Mouse (Mus musculus) liver, postnatal 0 days (tissue): ENCODE data around the gene Sergef. TPM values are rescaled to one million over a fixed set of nuclear protein-coding genes. Genes with fewer than 3 reads are reported as not detected.

ENCODE experiments used
- ATAC-seq: fragments of 200-750 bp; cut with Nextera tagmentation; 2 replicates; pipeline ENCODE4 v1.8.0; 2017; ENCODE audit warnings: mild to moderate bottlenecking, moderate library complexity
- DNase-seq: peaks from one replicate; pipeline ENCODE4 v3.0.0-alpha.2; 2016
- H3K27ac ChIP-seq: fragments of 300-500 bp; sonication (generic); 2 replicates; pipeline ENCODE4 v1.5.1; 2014; ENCODE audit warnings: antibody characterized with exemption, moderate library complexity, mild to moderate bottlenecking, low read depth
- H3K27me3 ChIP-seq: fragments of 300-500 bp; sonication (generic); 2 replicates; pipeline ENCODE4 v1.6.1; 2014; ENCODE audit warnings: low read length, control low read depth, mixed read lengths; ENCODE audit not compliant: insufficient read depth
- H3K36me3 ChIP-seq: fragments of 300-500 bp; sonication (generic); replicated peaks from 2 replicates; pipeline ENCODE4 v1.6.1; 2014; ENCODE audit warnings: mild to moderate bottlenecking, control low read depth, low read length, moderate library complexity, mixed read lengths; ENCODE audit not compliant: insufficient read depth
- H3K4me1 ChIP-seq: fragments of 300-500 bp; sonication (generic); 2 replicates; pipeline ENCODE4 v1.6.1; 2014; ENCODE audit warnings: antibody characterized with exemption, mild to moderate bottlenecking, control low read depth; ENCODE audit not compliant: insufficient read depth
- H3K4me2 ChIP-seq: fragments of 300-500 bp; sonication (generic); 2 replicates; pipeline ENCODE4 v1.6.1; 2014; ENCODE audit warnings: low read depth, mild to moderate bottlenecking, low read length, moderate library complexity, mixed read lengths
- H3K4me3 ChIP-seq: fragments of 300-500 bp; sonication (generic); 2 replicates; pipeline ENCODE4 v1.5.1; 2014; ENCODE audit warnings: low read depth, low read length
- H3K9ac ChIP-seq: fragments of 300-500 bp; sonication (generic); replicated peaks from 2 replicates; pipeline ENCODE4 v1.6.1; 2014; ENCODE audit warnings: mild to moderate bottlenecking, moderate library complexity
- H3K9me3 ChIP-seq: fragments of 300-500 bp; sonication (generic); 2 replicates; pipeline ENCODE4 v1.6.1; 2016; ENCODE audit warnings: mild to moderate bottlenecking, control low read depth, low read length, mixed read lengths
- CTCF ChIP-seq: sonication (generic); IDR thresholded peaks from 2 replicates; pipeline ENCODE4 v1.5.1; 2016; ENCODE audit warnings: antibody characterized with exemption, low read depth
- EP300 ChIP-seq: IDR thresholded peaks from 2 replicates; pipeline ENCODE4 v1.6.1; 2016; ENCODE audit warnings: antibody characterized with exemption, low read depth, mild to moderate bottlenecking
- WGBS: fragments of 180-500 bp; shearing (Covaris S2); extraction: QIAGEN DNeasy Blood & Tissue Kit; methylation state at CpG from one replicate; pipeline ENCODE4 v1.1.7; 2014; ENCODE audit not compliant: insufficient replicate concordance; 5-methylcytosine and 5-hydroxymethylcytosine counted together
- polyA plus RNA-seq: library from polyadenylated mRNA; unstranded; fragments of >200 nt; fragmentation: Nextera tagmentation; extraction: Ambion mirVana; gene quantifications from 2 replicates; pipeline ENCODE4 v1.2.1, GENCODE M21; 2015

Sergef gene
- polyA plus RNA-seq, 1 experiment from 2014 or later = 4.3 TPM

GRCm38 (mm10) chr7:46586621-46587216, 52.9 kb downstream of the Sergef start:
- no peak for DNase-seq
- H3K27me3 ChIP-seq = no peaks in the 10 kb centered on the region
- no peaks in the 10 kb centered on the region for H3K9me3 ChIP-seq
- no peak overlapping the region for H3K27ac ChIP-seq
- no peak overlapping the region for H3K4me2 ChIP-seq
- no peak for TF ChIP-seq EP300
- no peak for TF ChIP-seq CTCF
- 64% methylated on average over 10 of the region's 10 CpGs for WGBS
- H3K9ac ChIP-seq = no peak overlapping the region
- H3K4me1 ChIP-seq = no peaks in the 10 kb centered on the region
- no peak overlapping the region for H3K4me3 ChIP-seq
- no peaks in the 10 kb centered on the region for H3K36me3 ChIP-seq
- ATAC-seq = no peak

DNA sequence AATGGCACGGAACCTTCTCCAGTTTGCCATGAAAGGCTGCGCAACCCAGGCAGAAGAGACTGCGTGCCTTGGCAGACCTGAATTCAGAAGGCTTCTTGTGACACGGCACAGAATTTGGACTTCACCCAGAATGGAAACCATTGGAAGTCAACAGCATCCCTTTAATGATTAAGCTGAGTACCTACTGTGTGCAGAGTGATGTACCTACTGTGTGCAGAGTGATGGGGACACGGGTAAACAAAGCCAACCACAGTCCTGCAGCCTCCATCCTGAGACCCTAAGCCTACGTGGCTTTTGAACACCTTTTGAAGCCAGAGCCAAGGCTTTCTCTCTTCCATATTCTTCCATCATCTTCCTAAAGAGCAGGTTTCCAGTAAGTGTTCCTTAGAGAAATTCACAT, 56.9 kb downstream of the Sergef start:
- ATAC-seq = no peak
- Histone ChIP-seq H3K4me2 (no peak overlapping the region), H3K36me3 (no peaks in the 10 kb centered on the region), H3K4me3 (no peak overlapping the region), H3K4me1 (no peaks in the 10 kb centered on the region), H3K9ac (no peak overlapping the region), H3K9me3 (no peaks in the 10 kb centered on the region), H3K27me3 (no peaks in the 10 kb centered on the region), H3K27ac (no peak overlapping the region)
- WGBS = 88% methylated on average over 6 of the region's 6 CpGs
- no peak for DNase-seq
- TF ChIP-seq EP300 (no peak), CTCF (no peak)

GRCm38 (mm10) chr7:46581358-46581930, 58.2 kb downstream of the Sergef start:
- TF ChIP-seq EP300 (no peak), CTCF (no peak)
- no peak overlapping the region for H3K27ac ChIP-seq
- no peaks in the 10 kb centered on the region for H3K27me3 ChIP-seq
- no peaks in the 10 kb centered on the region for H3K9me3 ChIP-seq
- no peak overlapping the region for H3K4me3 ChIP-seq
- no peaks in the 10 kb centered on the region for H3K36me3 ChIP-seq
- no peak overlapping the region for H3K4me2 ChIP-seq
- DNase-seq (no peak), ATAC-seq (no peak)
- no peak overlapping the region for H3K9ac ChIP-seq
- no peaks in the 10 kb centered on the region for H3K4me1 ChIP-seq
- WGBS = 70% methylated on average over 8 of the region's 8 CpGs

- no peaks in the 10 kb centered on the region for H3K4me1 ChIP-seq
- H3K27me3 ChIP-seq = no peaks in the 10 kb centered on the region
- 76% methylated on average over 5 of the region's 5 CpGs for WGBS
- no peak overlapping the region for H3K4me2 ChIP-seq
- ATAC-seq = no peak
- H3K27ac ChIP-seq = no peak overlapping the region
- DNase-seq = no peak
- H3K4me3 ChIP-seq = no peak overlapping the region
- TF ChIP-seq EP300 (no peak), CTCF (no peak)
- no peaks in the 10 kb centered on the region for H3K9me3 ChIP-seq
- no peak overlapping the region for H3K9ac ChIP-seq
- H3K36me3 ChIP-seq = no peaks in the 10 kb centered on the region
Measured at GRCm38 (mm10) chr7:46578091-46578490, 61.5 kb downstream of the Sergef start.

GRCm38 (mm10) chr7:46575897-46576296, 63.7 kb downstream of the Sergef start:
- no peak for ATAC-seq
- no peaks in the 10 kb centered on the region for H3K9me3 ChIP-seq
- no peak overlapping the region for H3K4me3 ChIP-seq
- H3K4me1 ChIP-seq = no peaks in the 10 kb centered on the region
- no peaks in the 10 kb centered on the region for H3K36me3 ChIP-seq
- no peak for TF ChIP-seq EP300
- no peak for TF ChIP-seq CTCF
- WGBS = 82% methylated on average over 2 of the region's 2 CpGs
- no peak overlapping the region for H3K9ac ChIP-seq
- DNase-seq = no peak
- H3K27me3 ChIP-seq = no peaks in the 10 kb centered on the region
- H3K27ac ChIP-seq = no peak overlapping the region
- no peak overlapping the region for H3K4me2 ChIP-seq

GRCm38 (mm10) chr7:46572803-46573594, 66.6 kb downstream of the Sergef start:
- Histone ChIP-seq H3K9ac (no peak overlapping the region), H3K27ac (no peak overlapping the region), H3K4me1 (no peaks in the 10 kb centered on the region), H3K4me2 (no peak overlapping the region), H3K27me3 (no peaks in the 10 kb centered on the region), H3K4me3 (no peak overlapping the region), H3K9me3 (no peaks in the 10 kb centered on the region), H3K36me3 (no peaks in the 10 kb centered on the region)
- DNase-seq (no peak), ATAC-seq (no peak)
- WGBS = 83% methylated on average over 15 of the region's 15 CpGs
- TF ChIP-seq CTCF (no peak), EP300 (no peak)
